Mouse (Mus musculus) hindbrain, embryonic 14.5 days (tissue): ENCODE results near the gene Bag1. TPM values are rescaled to one million over a fixed set of nuclear protein-coding genes. Genes with fewer than 3 reads are reported as not detected.

Experiments
- ATAC-seq: fragments of 200-750 bp; cut with Nextera tagmentation; 2 replicates; pipeline ENCODE4 v1.8.0; 2017; ENCODE audit warnings: moderate number of reproducible peaks, mild to moderate bottlenecking, moderate TSS enrichment, moderate library complexity; ENCODE audit not compliant: low FRiP score
- DNase-seq: peaks from one replicate; pipeline ENCODE4 v3.0.0-alpha.2; 2015; ENCODE audit warnings: low spot score
- H3K27ac ChIP-seq: fragments of 300-500 bp; sonication (generic); 2 replicates; pipeline ENCODE4 v1.5.1; 2014; ENCODE audit warnings: mild to moderate bottlenecking, moderate library complexity
- H3K27me3 ChIP-seq: fragments of 300-500 bp; sonication (generic); 2 replicates; pipeline ENCODE4 v1.6.1; 2014; ENCODE audit warnings: mild to moderate bottlenecking, low read length, mixed read lengths; ENCODE audit not compliant: control insufficient read depth, insufficient read depth
- H3K36me3 ChIP-seq: fragments of 300-500 bp; sonication (generic); replicated peaks from 2 replicates; pipeline ENCODE4 v1.6.1; 2014; ENCODE audit not compliant: control insufficient read depth, insufficient read depth
- H3K4me1 ChIP-seq: fragments of 300-500 bp; sonication (generic); replicated peaks from 2 replicates; pipeline ENCODE4 v1.6.1; 2014; ENCODE audit warnings: antibody characterized with exemption, low read length, mixed read lengths; ENCODE audit not compliant: control insufficient read depth, insufficient read depth
- H3K4me2 ChIP-seq: fragments of 300-500 bp; sonication (generic); replicated peaks from 2 replicates; pipeline ENCODE4 v1.6.1; 2014; ENCODE audit warnings: mild to moderate bottlenecking, moderate library complexity
- H3K4me3 ChIP-seq: fragments of 300-500 bp; sonication (generic); replicated peaks from 2 replicates; pipeline ENCODE4 v1.5.1; 2014; ENCODE audit warnings: mild to moderate bottlenecking, low read length
- H3K9ac ChIP-seq: fragments of 300-500 bp; sonication (generic); 2 replicates; pipeline ENCODE4 v1.6.1; 2014
- H3K9me3 ChIP-seq: fragments of 300-500 bp; sonication (generic); 2 replicates; pipeline ENCODE4 v1.6.1; 2016; ENCODE audit warnings: low read length; ENCODE audit not compliant: control insufficient read depth
- WGBS: fragments of 180-500 bp; shearing (Covaris S2); extraction: QIAGEN DNeasy Blood & Tissue Kit; methylation state at CpG from one replicate; pipeline ENCODE4 v1.1.7; 2014; 5-methylcytosine and 5-hydroxymethylcytosine counted together
- polyA plus RNA-seq: library from polyadenylated mRNA; unstranded; fragments of >200 nt; fragmentation: Nextera tagmentation; extraction: Ambion mirVana; gene quantifications from 2 replicates; pipeline ENCODE4 v1.2.1, GENCODE M21; 2014

The Bag1 gene
- polyA plus RNA-seq, 1 experiment from 2014 or later: 207 TPM

GRCm38 (mm10) chr4:40920576-40920975 lies 27.5 kb downstream of the Bag1 start:
- H3K27me3 ChIP-seq: no peaks in the 10 kb centered on the region
- no peaks in the 10 kb centered on the region for H3K4me1 ChIP-seq
- H3K4me2 ChIP-seq: no peak overlapping the region
- no peaks in the 10 kb centered on the region for H3K36me3 ChIP-seq
- WGBS: 83% methylated on average over 2 of the region's 2 CpGs
- H3K27ac ChIP-seq: no peak overlapping the region
- H3K9me3 ChIP-seq: no peaks in the 10 kb centered on the region
- DNase-seq (no peak), ATAC-seq (no peak)
- H3K9ac ChIP-seq: no peak overlapping the region
- no peak overlapping the region for H3K4me3 ChIP-seq

GRCm38 (mm10) chr4:40919785-40920184 lies 28.3 kb downstream of the Bag1 start, which contains the start of gene Spink4:
TSS of gene Spink4 (plus strand) at chr4:40920052.
- ATAC-seq (no peak), DNase-seq (no peak)
- no peak within 1 kb of the TSS for H3K9ac ChIP-seq
- no peaks in the 10 kb centered on the region for H3K36me3 ChIP-seq
- no peak within 1 kb of the TSS for H3K27ac ChIP-seq
- H3K9me3 ChIP-seq: no peaks in the 10 kb centered on the region
- no peak within 1 kb of the TSS for H3K4me2 ChIP-seq
- H3K4me3 ChIP-seq: no peak within 1 kb of the TSS
- no peaks in the 10 kb centered on the region for H3K4me1 ChIP-seq
- H3K27me3 ChIP-seq: no peaks in the 10 kb centered on the region
- 67% methylated on average over 3 of the region's 3 CpGs for WGBS

- Histone ChIP-seq H3K4me2 (no peak overlapping the region), H3K9ac (no peak overlapping the region), H3K27ac (no peak overlapping the region), H3K27me3 (no peaks in the 10 kb centered on the region), H3K4me3 (no peak overlapping the region), H3K36me3 (no peaks in the 10 kb centered on the region), H3K9me3 (no peaks in the 10 kb centered on the region), H3K4me1 (no peaks in the 10 kb centered on the region)
- WGBS: 91% methylated on average over 7 of the region's 7 CpGs
- ATAC-seq (no peak), DNase-seq (no peak)
These were observed 31.4 kb downstream of the Bag1 start for GRCm38 (mm10) chr4:40916592-40917155.

GRCm38 (mm10) chr4:40915947-40916346 lies 32.1 kb downstream of the Bag1 start:
- no peak for DNase-seq
- no peaks in the 10 kb centered on the region for H3K9me3 ChIP-seq
- H3K36me3 ChIP-seq: no peaks in the 10 kb centered on the region
- ATAC-seq: no peak
- H3K27ac ChIP-seq: no peak overlapping the region
- no peak overlapping the region for H3K9ac ChIP-seq
- H3K4me3 ChIP-seq: no peak overlapping the region
- H3K4me2 ChIP-seq: no peak overlapping the region
- H3K4me1 ChIP-seq: no peaks in the 10 kb centered on the region
- WGBS: 58% methylated on average over 5 of the region's 5 CpGs
- H3K27me3 ChIP-seq: no peaks in the 10 kb centered on the region

- Histone ChIP-seq H3K27me3 (no peaks in the 10 kb centered on the region), H3K27ac (no peak overlapping the region), H3K4me3 (no peak overlapping the region), H3K4me2 (no peak overlapping the region), H3K9me3 (no peaks in the 10 kb centered on the region), H3K9ac (no peak overlapping the region), H3K4me1 (no peaks in the 10 kb centered on the region), H3K36me3 (no peaks in the 10 kb centered on the region)
- no peak for DNase-seq
- ATAC-seq: no peak
These were observed 33.7 kb downstream of the Bag1 start for GRCm38 (mm10) chr4:40914287-40914867.

GRCm38 (mm10) chr4:40908261-40908969 lies 39.7 kb downstream of the Bag1 start:
- no peak overlapping the region for H3K9ac ChIP-seq
- no peak overlapping the region for H3K4me3 ChIP-seq
- no peaks in the 10 kb centered on the region for H3K9me3 ChIP-seq
- WGBS: 52% methylated on average over 20 of the region's 20 CpGs
- no peak overlapping the region for H3K4me2 ChIP-seq
- no peak for ATAC-seq
- no peaks in the 10 kb centered on the region for H3K27me3 ChIP-seq
- no peaks in the 10 kb centered on the region for H3K36me3 ChIP-seq
- H3K27ac ChIP-seq: no peak overlapping the region
- no peaks in the 10 kb centered on the region for H3K4me1 ChIP-seq
- peak; percentile 30 for DNase-seq

GRCm38 (mm10) chr4:40906298-40906697 lies 41.8 kb downstream of the Bag1 start:
- WGBS: 52% methylated on average over 1 of the region's 1 CpGs
- no peak overlapping the region for H3K4me2 ChIP-seq
- DNase-seq: peak; percentile 47
- H3K36me3 ChIP-seq: no peaks in the 10 kb centered on the region
- H3K9me3 ChIP-seq: no peaks in the 10 kb centered on the region
- H3K27ac ChIP-seq: no peak overlapping the region
- no peaks in the 10 kb centered on the region for H3K4me1 ChIP-seq
- H3K4me3 ChIP-seq: no peak overlapping the region
- H3K27me3 ChIP-seq: no peaks in the 10 kb centered on the region
- H3K9ac ChIP-seq: no peak overlapping the region
- ATAC-seq: no peak

- no peak overlapping the region for H3K9ac ChIP-seq
- no peaks in the 10 kb centered on the region for H3K4me1 ChIP-seq
- 91% methylated on average over 4 of the region's 4 CpGs for WGBS
- H3K27me3 ChIP-seq: no peaks in the 10 kb centered on the region
- no peak overlapping the region for H3K27ac ChIP-seq
- ATAC-seq (no peak), DNase-seq (no peak)
- no peaks in the 10 kb centered on the region for H3K36me3 ChIP-seq
- H3K9me3 ChIP-seq: no peaks in the 10 kb centered on the region
- no peak overlapping the region for H3K4me3 ChIP-seq
- no peak overlapping the region for H3K4me2 ChIP-seq
These were observed 47.5 kb downstream of the Bag1 start for GRCm38 (mm10) chr4:40900612-40901011.

GRCm38 (mm10) chr4:40900071-40900470 lies 48.0 kb downstream of the Bag1 start:
- no peaks in the 10 kb centered on the region for H3K27me3 ChIP-seq
- no peak overlapping the region for H3K9ac ChIP-seq
- DNase-seq: no peak
- no peaks in the 10 kb centered on the region for H3K9me3 ChIP-seq
- H3K4me3 ChIP-seq: no peak overlapping the region
- WGBS: 97% methylated on average over 3 of the region's 3 CpGs
- ATAC-seq: no peak
- no peaks in the 10 kb centered on the region for H3K36me3 ChIP-seq
- no peaks in the 10 kb centered on the region for H3K4me1 ChIP-seq
- H3K27ac ChIP-seq: no peak overlapping the region
- no peak overlapping the region for H3K4me2 ChIP-seq
